Mouse (Mus musculus): Measurements from ENCODE around the gene Tomm6.

DNA sequence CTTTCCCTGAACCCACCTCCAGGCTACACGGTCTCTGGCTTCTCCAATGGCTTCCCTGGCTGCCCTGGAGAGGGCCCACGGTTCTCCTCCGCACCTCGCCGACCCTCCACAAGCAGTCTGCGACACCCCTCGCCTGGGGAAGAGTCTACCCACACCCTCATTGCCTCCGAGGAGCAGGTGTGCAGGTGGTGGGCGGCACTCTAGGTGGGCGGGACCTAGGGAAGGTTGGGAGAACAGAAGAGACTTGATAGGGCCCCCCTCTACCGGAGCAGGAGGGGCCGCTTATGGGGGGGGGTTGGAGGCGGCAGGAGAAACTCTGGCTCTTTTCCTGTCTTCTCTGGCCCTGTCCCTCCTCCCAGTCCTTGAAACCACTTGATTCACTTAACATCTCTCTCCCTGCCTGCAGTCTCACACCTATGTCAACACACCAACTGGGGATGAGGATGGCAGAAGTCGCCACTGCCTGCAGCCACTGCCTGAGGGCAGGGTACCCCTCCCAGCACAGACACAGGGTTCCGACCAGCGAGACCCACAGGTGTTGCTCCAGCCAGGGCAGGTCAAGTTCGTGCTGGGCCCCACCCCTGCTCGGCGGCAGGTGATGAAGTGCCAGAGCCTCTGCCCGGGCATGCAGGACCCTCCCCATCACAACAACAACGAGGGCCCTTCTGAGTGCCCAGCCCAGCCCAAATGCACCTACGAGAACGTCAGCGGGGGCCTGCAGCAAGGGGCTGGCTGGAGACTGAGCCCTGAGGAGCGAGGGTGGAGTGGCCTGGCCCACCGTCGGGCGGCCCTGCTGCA, 14.6 kb upstream of the Tomm6 start:
- TF ChIP-seq CHD2 (IDR thresholded peaks at IDR 0.05; ENCODE audit: low read depth, low read length) (no peak), ZC3H11A (IDR thresholded peaks at IDR 0.05; ENCODE audit: borderline replicate concordance, low read depth, low read length) (no peak), MAFK (IDR thresholded peaks at IDR 0.05; ENCODE audit: insufficient read depth, low read depth, low read length) (no peak), ZNF384 (IDR thresholded peaks at IDR 0.05; ENCODE audit: low read depth, low read length) (no peak), HCFC1 (IDR thresholded peaks at IDR 0.05; ENCODE audit: borderline replicate concordance, insufficient read depth, low read length) (no peak)
